Mouse (Mus musculus): ENCODE measurements at regions not wholly inside any gene's neighbourhood (a gene's known extent, or its start where the extent isn't known, plus 50 kb on each side); places are given as distances from the start of the nearest gene placed in this dataset.
"Not testable (repeated sequence)": the region's sequence is repeated elsewhere in the genome, so short reads cannot be mapped to it uniquely, and the experiment has no call there.

DNA sequence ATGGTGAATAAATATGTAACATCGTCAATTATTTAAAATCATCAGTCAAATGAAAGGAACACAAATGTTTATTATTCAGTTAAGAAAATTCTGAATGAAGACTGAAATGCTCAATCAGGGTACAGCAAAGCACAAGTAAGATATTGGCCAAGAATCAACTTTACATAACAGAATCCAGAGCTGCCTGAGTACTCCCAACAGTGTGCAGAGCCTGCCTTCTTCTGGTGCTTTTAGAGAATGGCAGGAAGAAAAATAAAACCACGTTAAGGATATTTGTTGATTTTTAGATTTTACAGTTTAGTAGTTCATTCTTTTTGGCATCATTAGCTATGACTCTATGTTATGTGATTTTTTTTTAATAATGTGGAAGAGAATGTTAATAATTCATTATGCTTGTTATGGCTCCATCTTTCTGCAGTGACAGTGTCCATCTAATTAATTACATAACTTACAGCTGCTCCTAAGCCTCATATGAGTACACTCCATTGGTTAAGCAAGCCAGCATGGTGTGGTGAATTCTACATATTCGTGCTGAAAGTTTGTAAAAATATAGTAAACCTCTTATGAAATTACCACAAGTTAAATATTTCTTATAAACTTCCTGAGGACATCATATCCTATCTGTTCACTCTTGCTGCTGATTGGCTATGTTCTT, 579.0 kb downstream of the Kcna4 start:
- intact Hi-C loops (cut with DNase I), result no loop called here

DNA sequence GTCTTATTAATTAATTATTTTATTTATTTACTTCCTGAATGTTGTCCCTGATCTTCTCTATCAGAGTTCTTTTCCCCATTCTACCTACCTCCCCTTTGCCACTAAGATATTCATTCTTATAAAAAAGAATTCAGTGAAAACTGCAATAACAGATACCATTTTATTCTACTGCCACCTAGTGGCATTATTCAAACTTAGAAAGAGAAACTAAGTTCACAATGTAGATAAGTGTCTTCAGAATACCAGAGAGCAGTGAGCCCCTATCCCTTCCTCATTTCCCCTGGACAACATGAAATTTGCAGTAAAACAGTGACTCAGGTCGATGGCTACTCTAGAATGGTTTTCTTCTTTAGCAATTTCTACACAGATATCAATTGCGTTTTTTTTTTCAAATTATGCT, 589.2 kb downstream of the Kcna4 start:
- intact Hi-C loops (cut with DNase I), result loop anchor here (10.0 kb wide), 1 partner anchor 1525 kb away; no protein-coding TSS in a partner anchor

DNA sequence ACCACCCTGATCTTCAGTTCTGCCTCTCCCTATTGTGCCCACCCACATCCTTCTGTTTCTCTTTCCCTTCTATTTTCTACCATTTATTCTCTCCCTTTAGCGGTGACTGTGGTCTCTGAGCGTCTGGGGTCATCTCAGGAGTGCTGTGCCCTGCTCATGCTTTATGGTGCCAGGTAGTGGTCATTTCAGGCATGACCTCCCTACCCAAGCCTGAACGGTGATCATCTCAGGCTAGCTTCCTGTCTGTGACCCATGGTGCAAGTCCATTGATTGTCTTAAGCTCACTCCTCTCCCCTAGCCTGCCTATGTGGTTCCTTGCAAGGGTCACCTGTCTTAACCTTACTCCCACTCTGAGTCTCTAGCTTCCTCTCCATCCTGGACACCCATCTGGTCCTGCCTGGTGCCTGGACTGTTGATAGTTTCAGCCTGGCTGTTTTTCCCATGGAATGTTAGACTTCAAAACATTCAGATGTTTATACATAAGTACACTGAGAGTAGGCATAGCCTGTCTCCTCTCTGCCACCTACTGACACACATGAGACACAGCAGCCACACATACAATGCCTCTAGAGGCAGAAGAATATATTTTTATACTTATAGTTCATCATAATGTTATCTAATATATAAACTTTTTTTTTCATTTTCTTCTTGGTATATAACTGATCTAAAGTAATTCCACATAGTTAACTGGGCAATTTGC, 595.8 kb downstream of the Kcna4 start:
- intact Hi-C loops (cut with DNase I), result loop anchor here (10.0 kb wide), 1 partner anchor 1531 kb away; no protein-coding TSS in a partner anchor

DNA sequence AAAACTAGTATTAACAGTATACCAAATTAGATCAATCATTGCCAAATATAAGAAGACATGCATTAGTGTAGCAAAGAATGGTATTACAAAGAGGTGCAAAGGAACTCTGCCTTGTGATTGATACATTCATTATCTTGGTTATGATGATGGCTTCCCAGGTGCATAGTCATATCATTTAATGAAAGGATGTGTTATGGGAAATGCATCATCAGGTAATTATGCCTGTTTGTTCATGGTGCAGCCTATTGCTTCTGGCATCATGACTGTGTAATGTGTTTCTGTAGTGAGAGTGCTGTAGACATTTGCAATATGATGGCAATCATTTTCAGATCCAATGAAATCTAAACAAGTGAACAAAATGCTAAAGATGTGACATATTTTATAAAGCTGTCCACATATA, 597.8 kb downstream of the Kcna4 start:
- intact Hi-C loops (cut with DNase I), result loop anchor here (10.0 kb wide), 1 partner anchor 1533 kb away; no protein-coding TSS in a partner anchor

DNA sequence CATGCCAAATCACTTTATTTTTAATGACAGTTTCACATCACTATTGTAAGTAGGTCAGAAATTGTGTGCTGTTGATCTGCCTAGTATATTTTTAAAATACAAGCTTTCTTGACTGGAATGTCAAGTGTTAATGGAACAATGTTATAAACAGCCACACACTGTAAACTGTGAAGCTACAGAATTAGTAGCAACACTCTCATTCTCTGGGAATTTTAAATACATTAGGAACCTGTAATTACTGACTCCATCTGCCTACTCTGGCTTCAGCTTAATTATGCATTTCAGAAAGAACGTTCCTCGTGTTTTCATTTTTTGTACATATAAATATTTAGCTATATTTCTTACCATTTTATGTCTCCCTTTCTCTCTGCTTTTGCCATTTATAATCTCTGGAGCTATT, 634.7 kb downstream of the Kcna4 start:
- intact Hi-C loops (cut with DNase I), result no loop called here

DNA sequence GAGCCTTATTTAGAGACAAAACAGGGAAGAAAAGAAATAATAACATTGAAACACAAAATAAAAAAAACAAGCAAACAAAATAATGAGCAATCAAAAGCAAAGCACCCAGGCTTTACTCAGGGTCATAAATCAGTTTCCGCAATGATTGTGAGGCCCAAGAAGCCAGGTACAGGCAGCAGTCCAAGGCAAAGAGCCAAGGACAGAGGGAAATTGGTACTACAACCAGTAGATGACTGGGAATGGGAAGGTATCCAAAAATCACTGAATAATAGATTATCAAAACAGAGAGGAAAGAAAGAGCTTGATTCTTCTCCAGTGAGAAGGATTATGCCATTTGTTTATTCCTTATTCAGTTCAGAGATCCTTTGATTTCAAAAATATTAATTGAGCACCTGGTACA, 636.2 kb downstream of the Kcna4 start:
- intact Hi-C loops (cut with DNase I), result no loop called here

DNA sequence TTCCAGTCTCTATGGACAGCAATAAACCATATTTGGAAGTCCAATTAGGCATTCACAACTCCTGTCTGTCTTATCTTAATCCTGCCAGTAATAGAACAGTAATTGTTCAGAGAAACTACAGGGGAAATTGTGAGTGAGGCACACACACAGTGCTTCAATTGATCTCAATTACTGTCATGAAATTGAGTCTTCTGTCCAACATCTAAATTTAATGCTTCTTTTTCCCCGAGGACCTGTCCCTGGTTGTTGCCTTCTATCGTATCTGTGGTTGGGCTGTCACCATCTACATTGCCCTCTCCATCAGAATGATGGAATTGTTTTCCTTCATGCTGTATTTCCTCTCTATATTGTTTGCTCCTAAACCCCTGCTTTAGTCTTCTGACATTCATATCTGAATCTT, 644.9 kb downstream of the Kcna4 start:
- intact Hi-C loops (cut with DNase I), result no loop called here

DNA sequence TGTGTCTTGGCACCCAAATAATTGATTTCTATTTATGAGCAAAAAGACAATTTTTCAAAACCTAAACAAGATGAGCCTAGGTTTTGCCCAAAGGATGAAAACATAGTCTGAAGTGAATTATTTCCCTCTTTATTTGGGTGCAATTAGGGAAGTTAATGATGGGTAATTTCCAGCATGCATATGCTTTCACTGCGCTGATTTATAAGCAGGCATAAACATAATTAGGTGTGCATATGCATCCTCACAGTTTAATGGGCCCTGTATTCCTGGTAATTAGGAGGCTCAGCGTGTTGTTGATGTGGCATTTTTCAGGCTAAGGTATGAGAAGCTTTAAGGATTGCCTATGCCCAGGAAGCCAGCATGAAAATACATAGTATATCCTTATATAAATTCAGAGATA, 645.3 kb downstream of the Kcna4 start:
- intact Hi-C loops (cut with DNase I), result no loop called here

DNA sequence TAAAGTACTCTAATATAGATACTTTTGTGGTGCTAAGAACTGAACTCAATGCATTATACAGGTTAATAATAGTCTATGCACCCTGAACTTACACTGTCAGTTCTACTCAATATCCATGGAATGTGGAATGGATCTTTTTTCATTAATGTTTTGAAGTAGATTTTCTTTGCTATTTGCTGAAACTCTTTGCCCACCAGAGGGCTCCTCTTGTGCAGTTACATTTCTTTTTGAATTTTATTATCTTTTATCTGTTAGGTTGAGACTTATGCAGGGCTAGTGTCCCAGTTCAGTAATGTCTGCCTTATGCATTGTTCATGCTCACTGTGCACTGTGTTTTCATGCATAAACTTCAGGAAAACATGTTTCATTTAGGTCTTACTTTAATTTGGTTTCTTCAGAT, 650.9 kb downstream of the Kcna4 start:
- intact Hi-C loops (cut with DNase I), result no loop called here

DNA sequence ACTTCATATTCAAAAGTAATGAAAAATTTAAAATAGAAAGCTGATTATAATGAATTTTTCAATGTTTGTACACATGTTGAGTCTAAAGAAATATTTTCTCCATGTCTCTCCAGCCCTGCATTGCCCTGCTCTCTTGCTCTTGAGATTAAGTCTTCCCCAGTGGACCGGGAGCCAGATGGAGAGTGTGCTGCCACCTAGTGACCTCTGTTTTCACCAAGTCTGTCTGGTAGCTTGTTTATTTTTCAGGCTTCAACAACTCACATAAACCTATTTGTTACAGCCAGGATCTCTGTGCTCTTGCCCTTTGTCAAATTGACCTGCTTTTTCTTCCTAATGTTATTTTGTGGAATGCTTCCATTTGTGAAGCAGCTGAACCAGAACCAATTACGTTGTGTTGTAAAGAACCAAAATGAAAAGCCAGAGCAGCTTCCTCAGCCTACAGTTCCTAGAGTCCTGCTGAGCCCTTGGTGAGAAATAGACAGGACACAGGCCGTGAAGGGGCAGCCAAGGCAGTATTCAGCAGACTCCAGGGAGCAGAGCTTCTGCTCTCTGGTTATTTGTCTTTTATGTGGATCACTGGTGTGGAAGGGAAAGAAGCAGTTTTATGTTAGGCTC, 655.5 kb downstream of the Kcna4 start:
- intact Hi-C loops (cut with DNase I), result no loop called here

DNA sequence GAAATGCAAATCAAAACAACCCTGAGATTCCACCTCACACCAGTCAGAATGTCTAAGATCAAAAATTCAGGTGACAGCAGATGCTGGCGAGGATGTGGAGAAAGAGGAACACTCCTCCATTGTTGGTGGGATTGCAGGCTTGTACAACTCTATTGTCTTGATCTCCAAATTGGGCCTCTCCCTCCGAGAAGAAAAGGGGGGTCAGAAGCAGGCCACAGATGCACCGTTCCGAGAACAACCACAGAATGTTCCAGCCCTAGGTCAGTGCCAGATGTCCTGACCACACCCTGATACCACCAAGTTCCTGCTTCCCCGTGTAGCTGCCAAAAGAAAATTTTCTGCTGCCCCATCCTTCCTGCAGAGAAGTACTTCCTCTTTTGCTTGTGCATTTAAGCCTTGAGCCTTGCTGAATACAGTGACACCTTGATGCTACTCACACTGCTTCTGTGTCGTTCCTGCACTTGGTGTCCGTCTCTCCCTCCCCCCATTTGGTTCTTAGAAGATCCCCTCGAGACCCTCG, 665.2 kb downstream of the Kcna4 start:
- intact Hi-C loops (cut with DNase I), result not testable (repeated sequence)

DNA sequence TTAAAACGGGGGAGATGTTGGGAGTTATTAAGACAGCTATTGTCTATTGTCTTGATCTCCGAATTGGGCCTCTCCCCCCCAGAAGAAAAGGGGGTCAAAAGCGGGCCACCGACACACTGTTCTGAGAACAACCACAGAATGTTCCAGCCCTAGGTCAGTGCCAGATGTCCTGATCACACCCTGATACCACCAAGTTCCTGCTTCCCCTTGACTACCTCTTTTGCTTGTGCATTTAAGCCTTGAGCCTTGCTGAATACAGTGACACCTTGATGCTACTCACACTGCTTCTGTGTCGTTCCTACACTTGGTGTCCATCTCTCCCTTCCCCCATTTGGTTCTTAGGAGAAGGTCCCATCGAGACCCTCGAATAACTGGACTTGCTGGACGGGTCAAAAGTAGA, 673.5 kb downstream of the Kcna4 start:
- intact Hi-C loops (cut with DNase I), result not testable (repeated sequence)

DNA sequence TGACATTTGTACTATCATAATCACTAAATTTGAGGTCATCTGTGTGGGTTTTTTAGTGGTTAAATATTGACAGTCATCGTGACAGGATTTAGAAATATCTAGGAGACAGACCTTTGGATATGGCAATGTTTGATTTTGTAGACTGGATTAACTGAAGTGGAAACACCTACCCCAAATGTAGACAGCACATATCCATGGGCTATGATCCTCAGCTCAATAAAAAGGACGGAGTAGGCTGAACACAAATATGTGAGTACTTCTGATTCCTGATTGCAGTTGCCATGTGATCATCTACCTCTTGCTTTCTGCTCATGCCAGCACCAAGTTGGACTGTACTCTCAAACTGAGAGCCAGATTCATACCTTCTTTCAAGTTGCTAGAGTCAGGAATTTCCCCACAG, 674.4 kb downstream of the Kcna4 start:
- intact Hi-C loops (cut with DNase I), result no loop called here

DNA sequence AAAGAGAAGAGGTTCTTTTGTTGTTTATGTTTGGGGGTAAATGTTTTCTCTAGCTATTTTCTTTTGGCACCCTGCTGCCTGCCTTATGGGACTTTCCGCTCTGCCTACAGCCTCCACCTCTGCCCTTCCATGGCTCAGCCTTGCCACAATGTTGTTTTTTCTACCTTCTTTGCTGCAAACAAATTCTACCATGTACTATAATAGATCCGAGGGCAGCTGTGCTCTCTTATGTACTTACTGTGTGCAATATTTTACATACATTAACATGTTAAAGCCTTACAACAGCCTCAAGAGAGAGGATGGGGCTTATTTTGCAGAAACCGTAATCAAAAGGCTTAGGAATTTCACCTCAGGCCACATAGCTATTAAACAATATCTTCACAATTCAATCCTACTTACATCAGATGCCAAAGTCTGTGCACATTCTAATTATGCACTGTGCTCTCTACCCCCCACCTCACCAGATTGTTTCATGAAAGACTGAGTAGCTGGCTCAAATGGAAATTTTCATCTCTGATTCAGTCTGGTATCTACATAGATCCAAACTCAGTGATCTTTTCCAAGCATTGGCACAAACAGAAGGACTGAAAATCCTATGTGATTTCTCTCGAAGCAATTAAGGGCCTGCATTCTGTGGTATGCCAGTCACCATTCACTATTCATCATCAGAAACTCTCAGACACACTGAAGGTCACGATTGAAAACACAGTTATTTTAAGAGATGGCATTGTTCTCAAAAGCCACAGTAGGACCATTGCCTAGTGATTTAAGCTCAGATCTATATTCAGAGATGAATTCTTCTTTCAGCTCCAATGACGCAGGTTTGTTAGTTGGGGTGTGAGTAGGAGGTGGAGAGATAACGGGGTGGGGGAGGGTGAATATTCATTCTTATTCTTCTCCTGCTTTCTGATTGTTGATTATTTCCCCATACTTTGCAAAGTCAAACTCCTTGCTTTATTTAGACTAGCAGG, 675.2 kb downstream of the Kcna4 start:
- intact Hi-C loops (cut with DNase I), result no loop called here

DNA sequence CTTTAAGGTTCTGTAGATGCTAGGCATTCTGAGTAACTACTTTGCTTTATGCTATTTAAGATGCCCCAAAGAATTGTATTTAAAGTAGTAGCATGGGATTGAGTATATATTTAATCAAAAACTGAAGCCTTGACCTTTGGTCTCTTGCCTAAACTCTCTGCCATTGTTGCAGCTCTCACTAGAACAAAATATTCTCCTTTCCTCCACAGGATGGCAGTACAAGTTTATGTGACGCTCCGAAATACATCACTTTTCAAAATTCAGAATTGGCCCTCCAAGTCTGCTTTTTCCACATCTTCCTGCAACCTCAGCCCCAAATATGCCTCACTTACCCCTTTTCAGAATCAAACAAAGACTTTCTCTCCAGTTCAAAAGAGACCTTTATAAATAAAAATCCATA, 678.1 kb downstream of the Kcna4 start:
- intact Hi-C loops (cut with DNase I), result no loop called here

DNA sequence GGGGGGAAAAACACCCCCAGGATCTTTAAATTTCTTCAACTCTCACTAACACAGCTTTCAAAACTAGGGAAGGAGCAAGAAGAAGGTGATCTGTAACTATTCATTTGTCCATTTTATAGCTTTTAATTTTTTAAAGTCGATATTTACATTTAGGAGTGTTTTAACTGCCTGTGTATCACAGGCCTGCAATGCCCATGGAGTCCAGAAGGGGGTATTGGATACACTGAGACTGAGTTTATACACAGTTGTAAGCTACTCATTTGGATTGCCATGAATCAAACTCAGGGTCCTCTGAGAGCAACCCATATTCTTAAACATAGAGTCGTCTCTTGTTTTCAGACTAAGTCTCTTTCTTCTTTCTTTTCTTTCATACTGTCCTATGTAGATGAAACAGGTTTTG, 679.1 kb downstream of the Kcna4 start:
- intact Hi-C loops (cut with DNase I), result no loop called here

DNA sequence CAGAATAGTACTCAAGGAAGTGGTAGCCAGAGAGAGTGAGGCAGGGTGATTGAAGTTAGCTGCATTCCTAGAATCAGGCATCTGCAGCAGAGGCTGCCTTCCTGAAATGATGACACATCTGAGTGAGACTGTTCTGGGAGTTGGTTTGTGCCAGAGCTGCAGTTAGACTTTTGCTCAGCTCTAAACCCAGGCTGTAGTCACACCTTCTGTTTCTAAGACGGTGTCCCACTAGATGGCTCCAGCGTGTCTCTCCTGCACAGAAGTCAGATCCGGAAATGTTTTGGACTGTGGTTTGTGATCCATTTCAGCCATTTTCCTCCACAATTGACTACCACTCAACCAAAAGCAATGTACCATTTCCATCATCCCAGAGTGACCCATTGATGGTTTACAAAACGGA, 683.1 kb downstream of the Kcna4 start:
- intact Hi-C loops (cut with DNase I), result no loop called here

DNA sequence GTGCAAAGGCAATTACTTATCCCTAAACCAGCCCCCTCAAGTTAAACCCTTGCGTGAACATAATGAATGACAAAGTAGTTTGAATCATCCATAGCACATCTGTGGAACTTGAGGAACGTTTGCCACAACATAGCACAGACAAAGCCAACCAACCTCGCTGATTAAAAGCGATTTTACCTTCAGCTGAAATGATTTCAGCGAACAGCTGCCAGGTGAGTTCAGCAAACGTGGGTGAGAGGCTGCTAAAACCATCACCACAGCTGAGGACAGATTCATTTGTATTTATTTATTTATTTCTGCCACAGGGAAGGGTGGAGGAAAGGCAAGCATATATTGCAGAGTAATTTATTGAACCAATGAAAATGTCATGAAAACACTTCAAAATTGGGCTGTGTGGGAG, 704.4 kb downstream of the Kcna4 start:
- intact Hi-C loops (cut with DNase I), result no loop called here

DNA sequence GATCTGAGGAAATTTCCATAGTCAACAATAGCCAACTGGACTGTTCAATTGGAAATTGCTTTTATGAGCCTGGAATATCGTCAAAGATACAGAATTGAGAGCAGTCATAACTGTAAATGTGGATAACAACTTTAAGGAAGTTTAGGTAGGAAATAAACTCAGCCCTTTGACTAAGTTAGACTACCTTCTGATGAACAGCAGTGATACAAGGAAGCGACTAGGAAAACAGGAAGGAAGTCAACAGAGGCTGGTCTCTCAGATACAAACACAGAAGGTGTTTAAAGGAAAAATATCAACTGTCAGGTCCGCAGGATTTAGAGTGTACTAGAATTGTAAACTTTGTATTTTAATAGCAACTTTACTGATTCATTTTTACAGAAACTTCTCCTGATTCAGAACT, 721.1 kb downstream of the Kcna4 start:
- intact Hi-C loops (cut with DNase I), result no loop called here

DNA sequence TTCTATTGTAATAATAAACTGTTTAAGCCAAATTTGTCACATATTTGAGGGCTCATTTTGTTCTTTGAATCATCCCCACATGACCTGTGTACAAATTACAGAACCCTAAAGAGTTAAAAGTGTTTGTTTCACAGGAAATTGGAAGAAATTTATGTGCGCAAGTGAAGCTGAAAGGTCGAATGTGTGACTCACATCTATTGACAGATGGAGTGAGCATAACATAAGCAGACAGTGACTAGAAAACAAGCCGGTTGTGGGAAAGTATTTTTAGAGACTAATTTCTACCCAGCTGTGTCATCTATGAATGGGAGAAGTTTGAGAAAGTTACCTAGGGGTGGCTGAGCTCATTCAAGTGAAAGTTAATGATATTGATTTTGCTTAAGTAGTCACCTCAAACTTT, 732.8 kb downstream of the Kcna4 start:
- intact Hi-C loops (cut with DNase I), result no loop called here

DNA sequence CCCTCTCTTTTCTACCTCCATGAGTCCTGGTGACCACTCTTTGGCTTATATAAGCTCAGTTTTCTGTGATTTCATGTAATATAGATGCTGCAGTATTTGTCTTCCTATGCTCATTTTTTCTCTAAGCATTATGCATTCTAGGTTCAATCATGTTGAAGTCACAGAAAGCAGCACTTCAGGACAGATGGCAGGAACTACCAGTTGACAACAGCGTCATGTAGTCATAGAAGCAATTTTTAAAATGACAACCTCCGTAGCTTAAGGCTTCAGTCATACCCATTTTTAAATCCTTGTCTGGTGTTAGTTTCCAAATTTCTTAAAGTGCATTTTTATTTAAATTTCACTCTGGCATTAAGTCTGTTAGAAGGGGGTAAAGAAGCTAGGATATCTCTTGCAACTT, 740.2 kb downstream of the Kcna4 start:
- intact Hi-C loops (cut with DNase I), result no loop called here
